Mouse (Mus musculus) gastrocnemius, postnatal 10 days (tissue): Measurements from ENCODE around the gene Lamc1. TPM values are rescaled to one million over a fixed set of nuclear protein-coding genes. Genes with fewer than 3 reads are reported as not detected.
A peak's percentile ranks its signal among the peaks of the same experiment; 100 is the strongest.
"Not testable (repeated sequence)": the region's sequence is repeated elsewhere in the genome, so short reads cannot be mapped to it uniquely, and the experiment has no call there.

Experiments
- DNase-seq: peaks from one replicate; pipeline ENCODE4 v3.0.0; 2021; ENCODE audit warnings: mixed read lengths
- long read RNA-seq, 2 experiments: library from polyadenylated mRNA; stranded (forward); transcript quantifications; one replicate each; pipeline ENCODE4 v2.0.0; 2021
- total RNA-seq, 2 experiments: library from RNA; stranded (reverse); gene quantifications; 2 replicates each; pipeline ENCODE4 v1.2.3; 2021

Gene Lamc1
- total RNA-seq = 100 to 1,000 TPM; 296 to 324 TPM
- long read RNA-seq, experiment 1, full-length matches to known transcripts = 173 of 290 reads
- long read RNA-seq, experiment 1, partial matches to known transcripts = 86 of 290 reads
- long read RNA-seq, experiment 1, other reads (novel, unspliced or antisense) = 31 of 290 reads
- long read RNA-seq, experiment 2, full-length matches to known transcripts = 144 of 229 reads
- long read RNA-seq, experiment 2, partial matches to known transcripts = 82 of 229 reads
- long read RNA-seq, experiment 2, other reads (novel, unspliced or antisense) = 3 of 229 reads

- peak; percentile 96 for DNase-seq
Observed at GRCm38 (mm10) chr1:153332444-153333295, at the start of gene Lamc1. Lamc1 (minus strand) TSS chr1:153332786.

GRCm38 (mm10) chr1:153380746-153381282, 48.2 kb upstream of the Lamc1 start:
- DNase-seq = no peak

GRCm38 (mm10) chr1:153379832-153380231, 47.2 kb upstream of the Lamc1 start:
- no peak for DNase-seq

- no peak for DNase-seq
Observed at GRCm38 (mm10) chr1:153378587-153378986, 46.0 kb upstream of the Lamc1 start.

- DNase-seq = no peak
Observed at GRCm38 (mm10) chr1:153376446-153376845, 43.9 kb upstream of the Lamc1 start.

GRCm38 (mm10) chr1:153374136-153374535, 41.5 kb upstream of the Lamc1 start:
- no peak for DNase-seq

- no peak for DNase-seq
Observed at GRCm38 (mm10) chr1:153371846-153372245, 39.3 kb upstream of the Lamc1 start.

- no peak for DNase-seq
Observed at GRCm38 (mm10) chr1:153369011-153369410, 36.4 kb upstream of the Lamc1 start.

GRCm38 (mm10) chr1:153367048-153367447, 34.5 kb upstream of the Lamc1 start:
- DNase-seq = no peak

GRCm38 (mm10) chr1:153361926-153362325, 29.3 kb upstream of the Lamc1 start:
- DNase-seq = no peak

GRCm38 (mm10) chr1:153360556-153360955, 28.0 kb upstream of the Lamc1 start:
- DNase-seq = no peak

- DNase-seq = no peak
Observed at GRCm38 (mm10) chr1:153357218-153357617, 24.6 kb upstream of the Lamc1 start.

GRCm38 (mm10) chr1:153354466-153354865, 21.9 kb upstream of the Lamc1 start:
- DNase-seq = no peak

- DNase-seq = no peak
Observed at GRCm38 (mm10) chr1:153353736-153354430, 21.3 kb upstream of the Lamc1 start.

- DNase-seq = no peak
Observed at GRCm38 (mm10) chr1:153351034-153351433, 18.4 kb upstream of the Lamc1 start.

- no peak for DNase-seq
Observed at GRCm38 (mm10) chr1:153347726-153348125, 15.1 kb upstream of the Lamc1 start.

- DNase-seq = no peak
Observed at GRCm38 (mm10) chr1:153347040-153347439, 14.5 kb upstream of the Lamc1 start.

GRCm38 (mm10) chr1:153345699-153346291, 13.2 kb upstream of the Lamc1 start:
- no peak for DNase-seq

GRCm38 (mm10) chr1:153345002-153345401, 12.4 kb upstream of the Lamc1 start:
- DNase-seq = no peak

GRCm38 (mm10) chr1:153335451-153335850, 2.9 kb upstream of the Lamc1 start:
- DNase-seq = not testable (repeated sequence)

- DNase-seq = peak; percentile 23
Observed at GRCm38 (mm10) chr1:153333296-153334121, 923 bp upstream of the Lamc1 start.
